Mouse (Mus musculus): ENCODE results near the gene Stk10. TPM values are rescaled to one million over a fixed set of nuclear protein-coding genes. Genes with fewer than 3 reads are reported as not detected.

Gene Stk10
- total and polyA plus RNA-seq, 3 experiments, result 8.4 to 10.1 (median 9.2) TPM

DNA sequence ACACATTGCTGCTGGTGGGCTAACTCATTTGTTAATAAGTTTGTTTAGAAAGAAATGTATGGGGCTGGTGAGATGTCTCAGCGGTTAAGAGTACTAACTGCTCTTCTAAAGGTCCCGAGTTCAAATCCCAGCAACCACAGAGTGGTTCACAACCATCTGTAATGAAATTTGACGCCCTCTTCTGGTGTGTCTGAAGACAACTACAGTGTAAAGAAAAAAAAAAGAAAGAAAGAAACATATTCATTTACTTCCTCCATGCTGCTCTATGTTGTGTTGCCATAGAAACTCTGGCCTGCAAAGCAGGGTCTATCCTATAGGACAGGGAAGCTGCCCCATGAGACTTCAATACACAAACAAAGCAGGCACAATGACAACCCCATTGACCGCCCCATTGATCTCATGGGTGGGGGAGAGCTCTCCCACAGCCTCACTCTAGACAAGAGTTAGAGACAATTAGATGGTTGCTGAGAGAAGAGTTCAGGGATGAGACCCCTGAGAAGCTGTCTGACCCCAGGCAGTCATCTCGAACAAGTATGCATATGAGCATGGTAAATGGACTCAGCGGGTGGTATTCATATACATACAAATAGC lies 86.9 kb downstream of the Stk10 start:
- intact Hi-C loops (cut with DNase I), result loop anchor here (10.0 kb wide), 1 partner anchor 325 kb away; no protein-coding TSS in a partner anchor
- 0 out of 2 replicates have a peak, but pooled peaks have one; percentile 4 for TF ChIP-seq CTCF (IDR thresholded peaks at IDR 0.05)
- no peak for TF ChIP-seq EP300 (IDR thresholded peaks at IDR 0.05; ENCODE audit: insufficient read depth, low read depth, low read length)
- WGBS, result 75% methylated on average over 6 of the region's 6 CpGs

GRCm38 (mm10) chr11:32621831-32622478 lies 88.8 kb downstream of the Stk10 start:
- WGBS, result 64% methylated on average over 12 of the region's 12 CpGs
- no peaks in the 10 kb centered on the region for H3K27me3 ChIP-seq (ENCODE audit: control insufficient read depth, insufficient read depth, low read length)
- H3K36me3 ChIP-seq (ENCODE audit: control insufficient read depth, insufficient read depth, low read length), result peaks cover 8% of the 10 kb centered on the region
- TF ChIP-seq EP300 (IDR thresholded peaks at IDR 0.05; ENCODE audit: insufficient read depth, low read depth, low read length) (no peak), POLR2A (IDR thresholded peaks at IDR 0.05; ENCODE audit: insufficient read depth, low read depth, low read length) (no peak), CTCF (IDR thresholded peaks at IDR 0.05) (no peak)
- intact Hi-C loops (cut with DNase I), result loop anchor here (10.0 kb wide), 1 partner anchor 323 kb away; no protein-coding TSS in a partner anchor
- H3K27ac ChIP-seq, result no peak overlapping the region
- H3K79me2 ChIP-seq (replicated peaks; ENCODE audit: control insufficient read depth, insufficient read depth, low read length), result no peaks in the 10 kb centered on the region
- H3K4me3 ChIP-seq, result no peak overlapping the region
- DNase-seq, result no peak
- H3K9ac ChIP-seq (ENCODE audit: low read depth, low read length), result no peak overlapping the region
- peaks cover 11% of the 10 kb centered on the region for H3K4me1 ChIP-seq (ENCODE audit: control insufficient read depth, insufficient read depth, low read length)

More for the DNA sequence above, 86.9 kb downstream of the Stk10 start:
- Histone ChIP-seq H3K4me3 (no peak overlapping the region), H3K27me3 (ENCODE audit: control insufficient read depth, insufficient read depth, low read length) (no peaks in the 10 kb centered on the region), H3K4me1 (ENCODE audit: control insufficient read depth, insufficient read depth, low read length) (peaks cover 11% of the 10 kb centered on the region), H3K79me2 (replicated peaks; ENCODE audit: control insufficient read depth, insufficient read depth, low read length) (no peaks in the 10 kb centered on the region), H3K36me3 (ENCODE audit: control insufficient read depth, insufficient read depth, low read length) (peaks cover 8% of the 10 kb centered on the region), H3K9ac (ENCODE audit: low read depth, low read length) (no peak overlapping the region), H3K27ac (peak overlapping the region; percentile 78)
- DNase-seq, result no peak

DNA sequence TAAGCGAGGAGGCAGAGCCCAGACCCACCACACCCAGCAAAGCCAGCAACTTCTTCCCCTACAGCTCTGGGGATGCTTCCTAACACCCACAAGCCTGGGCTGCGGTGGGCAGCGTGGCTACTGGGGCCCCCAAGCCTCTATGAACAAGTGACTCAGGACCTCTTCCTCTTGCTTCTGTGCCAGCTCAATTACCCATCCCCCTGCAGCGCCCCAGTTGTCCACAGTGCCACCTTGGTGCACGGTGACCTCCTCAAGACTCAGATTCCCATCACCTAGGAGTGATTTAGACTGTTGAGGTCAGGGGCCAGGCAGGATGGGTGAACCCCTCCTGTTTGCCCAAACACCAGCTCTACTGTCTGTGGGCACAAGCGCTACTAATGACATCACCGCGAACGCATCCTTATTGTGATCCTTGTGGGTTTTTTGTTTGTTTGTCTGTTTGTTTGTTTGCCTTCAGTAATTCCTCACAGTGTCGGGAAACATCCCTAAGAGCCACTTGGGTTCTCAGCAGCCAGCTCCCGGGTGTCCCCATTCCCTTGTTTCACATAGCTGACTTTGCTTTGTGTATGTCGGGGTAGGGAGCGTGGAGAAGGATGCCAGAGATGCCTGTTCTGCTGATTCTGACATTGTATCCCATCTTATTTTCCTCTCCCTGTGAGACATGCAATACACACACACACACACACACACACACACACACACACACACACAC lies 89.5 kb downstream of the Stk10 start:
- TF ChIP-seq POLR2A (IDR thresholded peaks at IDR 0.05; ENCODE audit: insufficient read depth, low read depth, low read length) (no peak), CTCF (IDR thresholded peaks at IDR 0.05) (no peak), EP300 (IDR thresholded peaks at IDR 0.05; ENCODE audit: insufficient read depth, low read depth, low read length) (no peak)
- no peaks in the 10 kb centered on the region for H3K27me3 ChIP-seq (ENCODE audit: control insufficient read depth, insufficient read depth, low read length)
- intact Hi-C loops (cut with DNase I), result loop anchor here (10.0 kb wide), 1 partner anchor 322 kb away; no protein-coding TSS in a partner anchor
- H3K4me3 ChIP-seq, result no peak overlapping the region
- 87% methylated on average over 13 of the region's 13 CpGs for WGBS
- H3K79me2 ChIP-seq (replicated peaks; ENCODE audit: control insufficient read depth, insufficient read depth, low read length), result no peaks in the 10 kb centered on the region
- peaks cover 8% of the 10 kb centered on the region for H3K36me3 ChIP-seq (ENCODE audit: control insufficient read depth, insufficient read depth, low read length)
- H3K27ac ChIP-seq, result no peak overlapping the region
- DNase-seq, result no peak
- peaks cover 11% of the 10 kb centered on the region for H3K4me1 ChIP-seq (ENCODE audit: control insufficient read depth, insufficient read depth, low read length)
- H3K9ac ChIP-seq (ENCODE audit: low read depth, low read length), result no peak overlapping the region

DNA sequence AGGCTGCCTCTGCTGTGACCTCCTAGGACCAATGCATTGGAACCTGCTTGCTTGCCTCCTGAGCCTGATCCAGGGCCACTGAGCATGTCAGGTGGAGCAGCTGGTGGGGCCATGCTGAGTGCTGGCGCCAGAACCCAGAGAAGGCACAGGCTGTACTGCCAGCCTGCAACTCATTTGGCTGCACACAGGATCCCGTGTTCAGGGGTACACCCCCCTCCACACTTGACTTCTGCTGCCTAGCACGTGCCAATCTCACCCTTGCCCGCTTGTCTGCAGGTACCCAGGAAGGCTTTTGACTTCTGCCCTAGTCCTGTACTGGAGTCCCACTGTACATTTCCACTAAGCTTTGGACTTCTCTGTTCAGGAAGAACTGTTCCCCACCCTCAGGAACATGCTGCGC lies 90.1 kb downstream of the Stk10 start:
- Histone ChIP-seq H3K36me3 (ENCODE audit: control insufficient read depth, insufficient read depth, low read length) (peaks cover 7% of the 10 kb centered on the region), H3K27ac (no peak overlapping the region), H3K79me2 (replicated peaks; ENCODE audit: control insufficient read depth, insufficient read depth, low read length) (no peaks in the 10 kb centered on the region), H3K9ac (ENCODE audit: low read depth, low read length) (no peak overlapping the region), H3K4me1 (ENCODE audit: control insufficient read depth, insufficient read depth, low read length) (peaks cover 11% of the 10 kb centered on the region), H3K4me3 (no peak overlapping the region), H3K27me3 (ENCODE audit: control insufficient read depth, insufficient read depth, low read length) (no peaks in the 10 kb centered on the region)
- TF ChIP-seq CTCF (IDR thresholded peaks at IDR 0.05) (no peak), POLR2A (IDR thresholded peaks at IDR 0.05; ENCODE audit: insufficient read depth, low read depth, low read length) (no peak), EP300 (IDR thresholded peaks at IDR 0.05; ENCODE audit: insufficient read depth, low read depth, low read length) (peak; percentile 91)
- peak; percentile 54 to 67 for DNase-seq
- WGBS, result 71% methylated on average over 5 of the region's 5 CpGs
- intact Hi-C loops (cut with DNase I), result loop anchor here (10.0 kb wide), 1 partner anchor 322 kb away; no protein-coding TSS in a partner anchor

GRCm38 (mm10) chr11:32623912-32624311 lies 90.8 kb downstream of the Stk10 start:
- Histone ChIP-seq H3K27ac (no peak overlapping the region), H3K79me2 (replicated peaks; ENCODE audit: control insufficient read depth, insufficient read depth, low read length) (no peaks in the 10 kb centered on the region), H3K4me1 (ENCODE audit: control insufficient read depth, insufficient read depth, low read length) (peaks cover 9% of the 10 kb centered on the region), H3K27me3 (ENCODE audit: control insufficient read depth, insufficient read depth, low read length) (no peaks in the 10 kb centered on the region), H3K4me3 (no peak overlapping the region), H3K36me3 (ENCODE audit: control insufficient read depth, insufficient read depth, low read length) (peaks cover 4% of the 10 kb centered on the region; the same call in 1 of the 2 replicates), H3K9ac (ENCODE audit: low read depth, low read length) (no peak overlapping the region)
- DNase-seq, result no peak
- 92% methylated on average over 6 of the region's 6 CpGs for WGBS
- TF ChIP-seq POLR2A (IDR thresholded peaks at IDR 0.05; ENCODE audit: insufficient read depth, low read depth, low read length) (no peak), EP300 (IDR thresholded peaks at IDR 0.05; ENCODE audit: insufficient read depth, low read depth, low read length) (no peak), CTCF (IDR thresholded peaks at IDR 0.05) (no peak)
- intact Hi-C loops (cut with DNase I), result loop anchor here (10.0 kb wide), 1 partner anchor 321 kb away; no protein-coding TSS in a partner anchor

Data from heart, adult 2 months (tissue).